Mouse (Mus musculus) bone marrow macrophage, adult 2 months (primary cell): ENCODE measurements around the gene Erich3.

ENCODE experiments used
- CTCF ChIP-seq: IDR thresholded peaks from 2 replicates; pipeline ENCODE4 v1.5.1; 2012; ENCODE audit warnings: low read depth, mild to moderate bottlenecking, low read length, moderate library complexity
- POLR2A ChIP-seq: IDR thresholded peaks from 2 replicates; pipeline ENCODE4 v1.6.1; 2012; ENCODE audit warnings: mild to moderate bottlenecking, low read depth, low read length, borderline replicate concordance

- TF ChIP-seq CTCF (no peak), POLR2A (no peak)
Measured at GRCm38 (mm10) chr3:154800454-154800853, 136.8 kb downstream of the Erich3 start.
